Mouse (Mus musculus) embryonic fibroblast, embryonic 13.5 days (primary cell): Measurements from ENCODE around the gene Timm17a.

Experiments used
- CTCF ChIP-seq: IDR thresholded peaks from 2 replicates; pipeline ENCODE4 v1.5.1; 2011; ENCODE audit warnings: mild to moderate bottlenecking, control low read depth, low read length, moderate library complexity, borderline replicate concordance; ENCODE audit not compliant: insufficient read depth
- POLR2A ChIP-seq: IDR thresholded peaks from 2 replicates; pipeline ENCODE4 v1.6.1; 2011; ENCODE audit warnings: low read depth, mild to moderate bottlenecking, control low read depth, low read length, moderate library complexity

DNA sequence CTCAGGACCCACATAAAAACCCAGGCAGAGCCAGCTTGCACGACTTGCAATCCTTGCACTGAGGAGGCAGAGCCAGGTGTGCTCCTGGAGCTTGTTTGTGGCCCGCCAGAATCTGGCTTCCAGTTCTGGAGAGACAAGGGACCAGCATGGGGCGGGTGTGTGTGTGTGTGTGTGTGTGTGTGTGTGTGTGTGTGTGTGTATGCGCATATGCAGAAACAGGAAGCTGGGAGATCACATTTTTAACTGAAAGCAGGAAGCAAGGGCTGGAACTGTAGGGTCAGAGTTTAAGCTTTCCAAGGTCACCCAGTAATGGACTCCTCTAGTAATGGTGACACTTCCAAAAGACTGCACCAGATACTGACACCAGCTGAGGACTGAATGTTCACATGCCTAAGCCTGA is 30.4 kb upstream of the Timm17a start:
- TF ChIP-seq CTCF (no peak), POLR2A (no peak)
